Mouse (Mus musculus) heart, adult 18-20 months (tissue): ENCODE results near the gene 1700029P11Rik. TPM values are rescaled to one million over a fixed set of nuclear protein-coding genes. Genes with fewer than 3 reads are reported as not detected.

Source experiments
- DNase-seq, 2 experiments: peaks; one replicate each; pipeline ENCODE4 v3.0.0; 2021 to 2022; ENCODE audit warnings: mixed read lengths in 1 of 2
- long read RNA-seq, 2 experiments: library from polyadenylated mRNA; stranded (forward); transcript quantifications; one replicate each; pipeline ENCODE4 v2.0.0; 2021
- total RNA-seq, 2 experiments: library from RNA; stranded (reverse); gene quantifications; 2 replicates each; pipeline ENCODE4 v1.2.3; 2021

1700029P11Rik gene
- total RNA-seq: not detected
- long read RNA-seq, experiment 1: 0 reads
- long read RNA-seq, experiment 2: 0 reads

DNA sequence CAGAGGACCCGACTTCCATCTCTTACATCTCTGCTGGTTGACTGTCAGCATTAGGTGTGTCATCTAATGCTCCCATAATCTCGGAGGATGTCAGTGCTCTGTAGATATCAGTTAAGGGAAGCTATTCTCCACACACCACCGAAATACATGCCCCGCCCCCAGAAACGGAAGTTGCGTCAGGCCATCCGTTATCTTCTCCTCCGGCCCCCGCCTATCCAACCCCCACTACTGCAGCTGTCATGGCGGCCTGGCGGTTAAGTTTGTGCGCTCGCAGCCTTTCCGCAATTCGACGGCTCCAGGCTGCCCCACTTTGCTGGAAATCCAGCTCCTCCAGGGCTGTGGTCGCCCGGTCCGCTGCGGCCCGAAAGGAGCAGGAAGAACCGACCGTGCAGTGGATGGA, at the start of gene 1700029P11Rik:
Gene 1700029P11Rik (plus strand): TSS at position 220 of the 400 bp plus-strand sequence.
- no peak for DNase-seq

- DNase-seq: no peak
Measured at GRCm38 (mm10) chr15:81932951-81933470, 47.3 kb upstream of the 1700029P11Rik start.

GRCm38 (mm10) chr15:81933986-81934385, 46.4 kb upstream of the 1700029P11Rik start:
- DNase-seq: no peak

- DNase-seq: no peak
Measured at GRCm38 (mm10) chr15:81935869-81936637, 44.3 kb upstream of the 1700029P11Rik start.

DNA sequence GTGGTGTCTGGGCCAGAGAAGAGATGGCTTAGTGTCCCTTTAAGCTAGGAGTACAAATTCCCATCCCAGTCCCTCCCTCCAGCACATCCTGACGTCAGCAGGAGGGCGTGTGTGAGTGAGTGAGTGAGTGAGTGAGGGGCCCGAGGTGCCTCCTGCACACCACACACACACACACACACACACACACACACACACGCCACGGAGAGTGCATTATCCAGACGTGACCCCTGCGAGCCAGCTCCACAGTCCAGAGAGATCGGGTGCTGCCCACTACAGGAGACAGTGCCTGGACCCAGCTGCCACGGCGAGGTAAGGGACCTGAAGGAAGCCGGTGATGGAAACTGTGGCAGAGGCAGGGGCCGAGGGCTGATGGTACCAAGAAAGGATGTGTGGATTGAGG, 43.7 kb upstream of the 1700029P11Rik start, which contains the start of gene Csdc2:
Gene Csdc2 (plus strand): TSS at position 81 of the 400 bp plus-strand sequence.
- DNase-seq: peak; percentile 64 to 75

DNA sequence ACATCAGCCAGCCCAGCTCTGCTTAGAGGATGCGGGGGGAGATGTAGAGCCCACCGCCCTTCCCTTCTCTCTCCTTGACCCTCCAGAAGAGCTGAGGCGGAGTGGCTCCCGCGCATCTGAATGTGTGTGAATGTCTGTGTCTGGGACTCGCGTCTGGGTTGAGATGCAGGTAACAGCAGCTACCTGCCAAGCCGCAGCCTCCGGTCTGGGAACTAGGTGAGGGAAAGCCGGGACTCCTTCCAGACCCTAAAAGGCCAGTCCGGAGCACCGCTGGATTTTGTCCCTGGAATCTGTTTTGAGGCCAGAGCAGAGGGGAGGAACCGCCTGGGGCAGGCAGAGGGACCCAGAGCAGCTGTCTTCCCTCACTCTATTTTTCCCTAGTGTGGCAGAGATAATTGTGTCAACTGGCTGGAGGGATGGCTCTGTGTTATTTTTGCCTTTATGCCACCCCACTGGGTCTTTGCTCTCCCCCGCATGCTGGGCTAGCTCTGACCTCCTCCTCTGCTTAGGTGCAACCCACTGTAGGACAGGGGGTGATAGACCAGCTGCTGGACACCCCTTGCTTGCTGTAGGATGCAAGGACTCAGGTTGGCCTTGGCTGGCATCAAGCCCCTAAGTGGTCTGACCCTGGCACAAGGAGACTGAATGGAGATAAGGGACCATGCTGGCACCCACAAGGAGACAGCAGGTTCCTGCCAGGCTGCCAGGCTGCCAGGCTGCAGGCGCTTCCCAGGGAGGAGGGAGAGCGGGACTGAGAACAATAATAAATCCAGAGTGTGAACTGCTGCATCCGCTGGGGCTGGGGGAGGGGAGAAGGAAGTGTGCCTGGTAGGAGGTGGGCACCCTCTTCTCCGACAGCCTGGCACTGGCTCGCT, 43.0 kb upstream of the 1700029P11Rik start:
- peak; percentile 71 to 83 for DNase-seq

GRCm38 (mm10) chr15:81938246-81938645, 42.1 kb upstream of the 1700029P11Rik start:
- DNase-seq: peak; percentile 48 to 61

GRCm38 (mm10) chr15:81939157-81939715, 41.1 kb upstream of the 1700029P11Rik start:
- DNase-seq: no peak

DNA sequence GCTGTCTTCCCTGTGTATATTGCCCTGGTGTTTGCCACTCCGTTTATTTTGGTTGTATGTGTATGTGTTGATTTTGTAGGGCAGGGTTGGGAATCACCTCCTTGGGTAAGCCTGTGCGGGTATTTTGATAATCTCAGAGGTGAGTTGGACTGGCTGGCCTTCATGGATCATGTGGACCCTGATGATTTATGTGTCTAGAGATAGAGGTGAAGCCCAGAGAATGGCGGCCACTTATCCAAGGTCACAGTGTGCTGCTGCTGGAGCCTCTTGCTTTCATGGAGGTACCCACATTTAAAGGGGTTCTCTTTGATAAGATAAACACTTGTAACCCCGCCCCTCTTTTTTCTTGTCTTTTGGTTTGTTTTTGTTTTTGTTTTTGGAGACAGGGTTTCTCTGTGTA, 40.6 kb upstream of the 1700029P11Rik start:
- no peak for DNase-seq

DNA sequence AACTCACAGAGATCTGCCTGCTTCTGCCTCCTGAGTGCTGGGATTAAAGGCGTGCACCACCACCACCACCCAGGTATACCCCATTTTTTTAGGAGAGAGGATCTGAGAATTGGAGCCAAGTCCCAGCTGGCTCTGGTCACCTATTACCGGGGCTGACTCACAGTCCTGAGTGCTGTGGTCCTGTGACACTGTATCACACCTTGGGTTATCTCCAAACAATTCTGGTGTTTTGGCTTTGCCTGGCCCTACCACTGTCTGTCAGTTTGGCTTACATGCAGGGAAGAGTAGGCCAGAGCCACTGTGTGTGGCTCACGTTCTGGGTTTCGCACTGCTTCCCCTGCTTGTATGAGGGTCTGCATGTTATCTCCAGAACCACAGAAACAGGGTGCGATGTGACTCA, 40.1 kb upstream of the 1700029P11Rik start:
- DNase-seq: no peak

DNA sequence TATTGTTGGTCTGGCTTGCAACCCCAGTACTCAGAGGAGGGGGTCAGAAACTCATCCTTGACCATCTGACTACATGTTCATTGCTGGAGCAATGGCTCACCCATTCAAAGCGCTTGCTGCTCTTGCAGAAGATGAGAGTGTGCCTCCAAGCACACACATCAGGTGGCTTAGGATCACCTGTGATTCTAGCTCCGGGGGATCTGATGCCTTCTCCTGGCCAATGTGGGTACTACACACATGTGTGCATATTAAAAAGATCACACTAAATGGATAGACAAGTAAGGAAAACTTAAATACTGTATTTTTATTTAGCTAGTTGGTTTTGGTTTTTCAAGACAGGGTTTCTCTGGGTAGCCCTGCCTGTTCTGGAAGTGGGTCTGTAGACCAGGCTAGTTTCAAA, 39.3 kb upstream of the 1700029P11Rik start:
- no peak for DNase-seq

DNA sequence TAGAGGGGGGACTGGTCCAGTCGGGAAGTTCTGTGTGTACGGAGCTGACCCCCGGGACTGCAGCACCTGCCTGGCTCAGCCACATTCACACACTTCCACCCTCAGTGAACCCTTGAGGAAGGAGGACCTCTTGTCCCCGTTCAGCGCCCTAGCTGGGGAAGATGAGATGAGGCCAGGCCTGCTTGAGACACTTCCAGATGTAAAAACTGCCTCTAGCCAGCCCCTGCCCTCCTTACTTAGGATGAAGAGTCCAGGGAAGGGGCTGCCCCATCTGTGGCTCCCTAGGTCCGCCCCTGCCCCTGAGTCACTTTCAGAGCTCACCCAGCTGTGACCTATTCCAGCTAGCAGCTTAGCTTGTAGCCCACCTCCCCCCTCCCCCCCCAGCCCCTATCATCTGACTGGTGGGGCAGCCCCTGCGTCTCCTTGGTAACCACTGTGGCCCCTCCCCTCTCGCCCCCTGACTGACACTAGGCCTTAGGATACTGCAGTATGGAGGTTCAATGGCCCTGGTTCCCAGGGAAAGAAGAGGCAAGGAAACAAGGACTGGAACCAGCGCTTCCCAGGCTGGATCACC, 37.1 kb upstream of the 1700029P11Rik start:
- DNase-seq: no peak

- no peak for DNase-seq
Measured at GRCm38 (mm10) chr15:81949076-81949475, 31.3 kb upstream of the 1700029P11Rik start.

DNA sequence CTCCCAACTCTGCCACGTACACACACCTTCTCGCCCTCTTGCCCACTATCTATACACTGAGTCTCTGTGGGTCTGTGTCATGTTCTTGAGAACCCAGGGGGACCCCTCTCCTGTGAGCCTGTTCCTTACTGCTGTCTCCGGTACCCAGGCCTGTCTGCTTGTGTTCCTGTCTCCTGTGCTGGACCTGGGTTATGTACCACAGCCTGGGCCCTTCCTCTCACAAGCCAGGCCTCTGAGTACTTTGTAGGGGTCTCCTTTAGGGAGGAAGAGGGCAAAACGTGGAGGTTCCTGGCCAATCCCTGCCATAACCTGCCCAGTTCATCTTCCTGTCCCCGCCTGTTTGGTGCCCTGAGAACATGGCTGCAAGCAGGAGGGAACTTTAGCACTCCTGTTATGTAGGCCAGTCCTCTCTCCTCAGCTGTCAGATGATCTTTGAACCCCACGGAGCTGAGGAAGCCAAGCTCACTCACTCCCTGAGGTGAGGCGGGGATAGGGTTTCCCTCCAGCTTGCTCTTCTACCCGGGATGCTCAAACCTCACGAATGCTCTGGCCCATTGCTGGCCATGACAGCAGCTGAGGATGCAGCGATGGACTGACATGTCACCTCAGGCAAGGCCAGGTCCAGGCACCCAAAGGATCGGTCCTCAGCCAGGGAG, 30.7 kb upstream of the 1700029P11Rik start:
- DNase-seq: no peak

DNA sequence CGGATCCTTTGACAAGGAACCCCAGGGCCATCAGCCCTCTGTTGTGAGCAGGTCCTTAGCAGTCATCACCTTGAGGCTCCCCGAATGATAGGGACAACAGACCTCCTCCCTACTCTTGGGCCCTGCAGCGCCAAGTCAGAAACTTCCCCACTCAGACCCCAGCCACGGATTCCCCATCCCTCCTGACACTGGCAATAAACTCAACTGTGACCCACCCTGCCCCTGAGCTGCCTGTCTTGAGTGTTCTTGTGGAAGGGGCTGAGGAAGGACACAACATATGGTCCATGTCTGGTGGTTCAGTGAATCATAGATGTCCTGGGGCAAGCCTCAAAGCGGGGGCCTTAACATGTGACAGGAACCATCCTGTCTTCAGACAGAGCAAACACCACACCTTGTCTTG, 29.6 kb upstream of the 1700029P11Rik start:
- DNase-seq: no peak

DNA sequence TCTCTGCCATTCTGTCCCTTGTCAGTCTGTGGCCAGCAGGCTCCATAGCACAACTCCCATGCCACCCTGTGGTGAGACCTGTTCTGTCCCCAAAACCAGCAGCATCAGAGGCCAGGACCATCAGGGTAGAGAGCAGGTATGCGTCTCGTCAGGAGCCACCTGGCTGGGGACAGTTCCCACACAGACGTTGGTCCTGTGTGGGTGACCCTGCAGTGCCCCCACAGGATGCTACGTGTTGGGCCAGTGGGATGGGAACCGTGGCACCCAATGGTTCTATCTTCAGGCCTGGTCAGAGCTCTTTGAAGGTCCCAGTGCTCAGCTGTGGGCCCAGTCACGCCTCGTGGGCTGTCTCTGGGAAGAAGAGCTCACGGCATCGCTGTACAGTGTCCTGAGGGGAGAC, 29.2 kb upstream of the 1700029P11Rik start:
- no peak for DNase-seq

DNA sequence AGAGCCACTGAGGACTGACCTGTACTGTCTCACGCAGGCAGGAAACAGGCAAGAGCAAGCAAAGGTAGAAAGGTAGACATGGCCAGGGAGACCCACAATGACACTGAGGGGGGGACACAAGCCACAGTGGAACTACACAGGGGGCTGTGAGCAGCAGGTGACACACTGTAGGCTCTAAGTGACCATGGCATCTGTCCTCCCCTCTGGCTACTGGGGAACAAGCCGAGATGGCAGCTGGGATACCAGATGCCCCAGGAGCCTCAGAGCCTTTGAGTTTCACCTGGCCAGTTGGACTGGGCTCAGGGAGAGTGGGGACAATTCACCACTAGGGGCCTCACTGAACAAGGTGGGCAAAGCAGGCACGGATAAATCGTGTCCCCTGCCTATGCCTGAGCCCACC, 28.0 kb upstream of the 1700029P11Rik start:
- no peak for DNase-seq

DNA sequence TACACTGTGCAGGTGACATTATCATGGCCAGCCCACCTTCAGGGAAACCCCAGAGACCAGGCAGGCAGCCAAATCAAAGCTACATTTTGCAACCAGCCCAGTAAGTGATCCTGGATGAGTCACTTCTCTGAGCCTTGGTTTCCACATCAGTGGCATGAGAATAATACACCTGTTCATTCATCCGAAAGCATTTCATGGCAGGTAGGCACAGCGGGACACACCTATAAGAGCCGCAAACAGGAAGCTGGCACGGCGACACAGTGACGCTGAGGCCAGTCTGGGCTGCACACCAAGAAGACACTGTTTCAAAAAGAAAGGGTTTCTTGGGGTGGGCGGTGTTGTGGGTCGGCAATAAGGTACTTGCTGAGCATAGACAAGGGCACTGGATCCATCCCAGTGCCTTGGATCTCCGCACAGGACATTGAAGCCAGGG, 26.2 kb upstream of the 1700029P11Rik start:
- no peak for DNase-seq

DNA sequence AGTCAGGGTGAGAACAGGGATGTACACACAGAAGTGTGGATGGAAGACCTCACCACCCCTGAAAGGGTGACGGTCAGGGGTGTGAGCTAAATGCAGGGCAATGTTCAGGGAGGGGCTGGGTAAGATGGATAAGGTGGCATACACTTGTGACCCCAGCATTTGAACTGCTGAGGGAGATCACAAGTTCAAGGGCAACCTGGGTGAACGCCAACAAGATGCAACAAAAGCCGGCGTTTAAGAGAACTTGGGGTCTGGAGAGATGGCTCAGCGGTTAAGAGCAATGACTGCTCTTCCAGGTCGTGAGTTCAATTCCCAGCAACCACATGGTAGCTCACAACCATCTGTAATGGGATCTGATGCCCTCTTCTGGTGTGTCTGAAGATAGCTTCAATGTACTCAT, 25.6 kb upstream of the 1700029P11Rik start:
- DNase-seq: no peak

DNA sequence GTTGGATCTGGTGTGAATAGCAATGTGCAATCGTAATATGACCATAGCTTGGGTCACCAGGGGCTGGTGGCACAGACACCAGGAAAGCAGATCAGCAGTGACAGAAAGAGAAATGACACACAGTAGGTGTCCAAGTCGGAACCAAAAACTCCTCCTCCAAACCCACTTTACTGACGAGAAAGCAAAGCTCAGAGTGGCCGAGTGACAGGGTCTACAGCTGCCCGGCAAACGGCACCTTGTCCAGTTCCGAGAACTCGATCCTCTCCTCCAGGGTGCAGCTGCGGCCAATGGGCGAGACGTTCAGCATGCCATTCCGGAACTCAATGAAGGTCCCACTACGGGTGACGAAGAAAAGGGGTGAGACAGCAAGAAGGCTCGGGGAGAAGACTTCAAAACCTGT, 24.9 kb upstream of the 1700029P11Rik start:
- DNase-seq: no peak

DNA sequence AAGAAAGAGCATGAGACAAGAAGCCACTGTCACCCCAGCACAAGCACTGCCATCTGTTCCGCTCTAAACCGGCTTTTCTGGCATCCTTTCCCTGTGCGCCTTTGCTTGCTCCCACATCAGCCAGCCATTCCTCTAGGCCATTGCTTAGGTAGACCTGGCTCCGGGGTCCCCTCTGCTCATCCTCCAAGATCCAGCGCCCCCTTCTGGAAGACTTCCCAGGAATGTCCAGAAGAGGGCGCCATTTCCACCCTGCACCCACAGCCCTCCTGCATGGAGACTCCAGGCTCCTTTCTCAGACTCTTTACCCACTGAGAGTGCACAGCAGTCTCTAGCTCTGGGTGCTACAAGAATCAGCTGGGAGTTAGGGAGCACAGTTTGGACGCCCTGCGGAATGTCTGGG, 23.9 kb upstream of the 1700029P11Rik start:
- DNase-seq: no peak

DNA sequence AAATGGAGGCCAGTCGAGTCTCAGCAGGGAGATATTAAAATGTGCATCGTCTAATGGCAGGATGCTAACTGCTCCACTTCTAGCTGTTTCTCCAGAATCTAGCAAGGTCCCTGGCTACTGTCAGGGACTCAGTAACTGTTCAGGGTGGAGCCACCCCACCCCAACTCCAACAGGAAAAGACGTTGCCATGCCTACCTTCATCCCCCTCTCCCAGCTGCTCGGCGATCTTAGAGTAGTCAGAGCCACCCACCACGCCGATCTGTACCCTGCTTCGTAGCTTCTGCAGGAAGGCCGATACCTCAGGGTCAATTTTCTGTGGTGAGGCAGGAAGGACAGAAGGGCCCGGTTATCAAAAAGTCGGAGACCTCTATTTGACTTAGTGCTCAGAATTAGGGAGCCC, 22.7 kb upstream of the 1700029P11Rik start:
- no peak for DNase-seq
